Mouse (Mus musculus) kidney, adult 2 months (tissue): ENCODE measurements at regions not wholly inside any gene's neighbourhood (a gene's known extent, or its start where the extent isn't known, plus 50 kb on each side); places are given as distances from the start of the nearest gene placed in this dataset.

Experiments
- CTCF ChIP-seq: fragments of 200-500 bp; conservative IDR thresholded peaks from 2 replicates; pipeline ENCODE4 v1.5.1; 2011; ENCODE audit warnings: low read depth, mild to moderate bottlenecking, control low read depth, low read length, moderate library complexity, mixed read lengths; ENCODE audit not compliant: insufficient read depth, insufficient read length
- POLR2A ChIP-seq: fragments of 200-500 bp; IDR thresholded peaks from one replicate; pipeline ENCODE4 v1.6.1; 2011; ENCODE audit warnings: low read depth, low read length, control low read depth

GRCm38 (mm10) chr5:49788494-49789160 is 263.9 kb upstream of the Kcnip4 start:
- TF ChIP-seq CTCF, result no peak
- TF ChIP-seq POLR2A, result no peak
